Mouse (Mus musculus): ENCODE data around the gene Nacc1. TPM values are rescaled to one million over a fixed set of nuclear protein-coding genes. Genes with fewer than 3 reads are reported as not detected.

Nacc1 gene
- polyA plus RNA-seq, 1 experiment from 2014 or later, result 6.3 TPM

- Histone ChIP-seq H3K4me3 (ENCODE audit: low read depth, low read length) (no peak overlapping the region), H3K4me2 (ENCODE audit: low read depth, low read length) (no peak overlapping the region), H3K27me3 (ENCODE audit: control insufficient read depth, insufficient read depth, low read depth, low read length) (peaks cover 18% of the 10 kb centered on the region), H3K9ac (ENCODE audit: low read depth, low read length) (peak overlapping the region; percentile 16; the same call in 1 of the 2 replicates), H3K9me3 (replicated peaks; ENCODE audit: control insufficient read depth, low read length) (no peaks in the 10 kb centered on the region), H3K4me1 (ENCODE audit: control insufficient read depth, low read depth, low read length) (peaks cover 33% of the 10 kb centered on the region), H3K27ac (ENCODE audit: low read length) (peak overlapping the region; percentile 7; the same call in 1 of the 2 replicates), H3K36me3 (ENCODE audit: control insufficient read depth, insufficient read depth) (no peaks in the 10 kb centered on the region)
- 44% methylated on average over 11 of the region's 11 CpGs for WGBS (ENCODE audit: insufficient replicate concordance)
- no peak for ATAC-seq (ENCODE audit: low read depth)
Observed at GRCm38 (mm10) chr8:84711933-84712758, 24.5 kb upstream of the Nacc1 start.

GRCm38 (mm10) chr8:84711312-84711711 is 23.6 kb upstream of the Nacc1 start:
- no peak for ATAC-seq (ENCODE audit: low read depth)
- Histone ChIP-seq H3K9ac (ENCODE audit: low read depth, low read length) (no peak overlapping the region), H3K27ac (ENCODE audit: low read length) (no peak overlapping the region), H3K4me3 (ENCODE audit: low read depth, low read length) (no peak overlapping the region), H3K9me3 (replicated peaks; ENCODE audit: control insufficient read depth, low read length) (no peaks in the 10 kb centered on the region), H3K4me2 (ENCODE audit: low read depth, low read length) (no peak overlapping the region), H3K36me3 (ENCODE audit: control insufficient read depth, insufficient read depth) (no peaks in the 10 kb centered on the region), H3K27me3 (ENCODE audit: control insufficient read depth, insufficient read depth, low read depth, low read length) (peaks cover 26% of the 10 kb centered on the region), H3K4me1 (ENCODE audit: control insufficient read depth, low read depth, low read length) (peaks cover 41% of the 10 kb centered on the region)
- WGBS (ENCODE audit: insufficient replicate concordance), result 72% methylated on average over 3 of the region's 3 CpGs

GRCm38 (mm10) chr8:84709931-84710330 is 22.3 kb upstream of the Nacc1 start:
- Histone ChIP-seq H3K4me2 (ENCODE audit: low read depth, low read length) (no peak overlapping the region), H3K27me3 (ENCODE audit: control insufficient read depth, insufficient read depth, low read depth, low read length) (peaks cover 29% of the 10 kb centered on the region), H3K27ac (ENCODE audit: low read length) (no peak overlapping the region), H3K4me1 (ENCODE audit: control insufficient read depth, low read depth, low read length) (peaks cover 48% of the 10 kb centered on the region), H3K9me3 (replicated peaks; ENCODE audit: control insufficient read depth, low read length) (no peaks in the 10 kb centered on the region), H3K9ac (ENCODE audit: low read depth, low read length) (no peak overlapping the region), H3K4me3 (ENCODE audit: low read depth, low read length) (no peak overlapping the region), H3K36me3 (ENCODE audit: control insufficient read depth, insufficient read depth) (no peaks in the 10 kb centered on the region)
- 97% methylated on average over 1 of the region's 1 CpGs for WGBS (ENCODE audit: insufficient replicate concordance)
- no peak for ATAC-seq (ENCODE audit: low read depth)

GRCm38 (mm10) chr8:84708774-84709475 is 21.3 kb upstream of the Nacc1 start:
- peaks cover 59% of the 10 kb centered on the region for H3K4me1 ChIP-seq (ENCODE audit: control insufficient read depth, low read depth, low read length)
- no peaks in the 10 kb centered on the region for H3K9me3 ChIP-seq (replicated peaks; ENCODE audit: control insufficient read depth, low read length)
- peak overlapping the region; percentile 93 for H3K4me2 ChIP-seq (ENCODE audit: low read depth, low read length)
- ATAC-seq (ENCODE audit: low read depth), result peak; percentile 46
- WGBS (ENCODE audit: insufficient replicate concordance), result 24% methylated on average over 12 of the region's 12 CpGs
- no peak overlapping the region for H3K4me3 ChIP-seq (ENCODE audit: low read depth, low read length)
- peaks cover 29% of the 10 kb centered on the region for H3K27me3 ChIP-seq (ENCODE audit: control insufficient read depth, insufficient read depth, low read depth, low read length)
- 0 out of 2 replicates have a peak overlapping the region, but pooled peaks have one; percentile 4 for H3K9ac ChIP-seq (ENCODE audit: low read depth, low read length)
- H3K27ac ChIP-seq (ENCODE audit: low read length), result no peak overlapping the region
- peaks cover 4% of the 10 kb centered on the region for H3K36me3 ChIP-seq (ENCODE audit: control insufficient read depth, insufficient read depth)

GRCm38 (mm10) chr8:84708071-84708541 is 20.4 kb upstream of the Nacc1 start:
- H3K4me1 ChIP-seq (ENCODE audit: control insufficient read depth, low read depth, low read length), result peaks cover 62% of the 10 kb centered on the region
- no peaks in the 10 kb centered on the region for H3K9me3 ChIP-seq (replicated peaks; ENCODE audit: control insufficient read depth, low read length)
- WGBS (ENCODE audit: insufficient replicate concordance), result 15% methylated on average over 15 of the region's 15 CpGs
- H3K4me3 ChIP-seq (ENCODE audit: low read depth, low read length), result peak overlapping the region; percentile 55
- H3K27ac ChIP-seq (ENCODE audit: low read length), result peak overlapping the region; percentile 59
- H3K4me2 ChIP-seq (ENCODE audit: low read depth, low read length), result peak overlapping the region; percentile 93
- no peak for ATAC-seq (ENCODE audit: low read depth)
- H3K27me3 ChIP-seq (ENCODE audit: control insufficient read depth, insufficient read depth, low read depth, low read length), result peaks cover 29% of the 10 kb centered on the region
- peaks cover 12% of the 10 kb centered on the region for H3K36me3 ChIP-seq (ENCODE audit: control insufficient read depth, insufficient read depth)
- peak overlapping the region; percentile 63 for H3K9ac ChIP-seq (ENCODE audit: low read depth, low read length)

GRCm38 (mm10) chr8:84707267-84707883 is 19.7 kb upstream of the Nacc1 start:
- WGBS (ENCODE audit: insufficient replicate concordance), result 2% methylated on average over 22 of the region's 22 CpGs

GRCm38 (mm10) chr8:84706610-84707266 is 19.1 kb upstream of the Nacc1 start:
- Histone ChIP-seq H3K27me3 (ENCODE audit: control insufficient read depth, insufficient read depth, low read depth, low read length) (peaks cover 29% of the 10 kb centered on the region), H3K36me3 (ENCODE audit: control insufficient read depth, insufficient read depth) (peaks cover 17% of the 10 kb centered on the region), H3K4me1 (ENCODE audit: control insufficient read depth, low read depth, low read length) (peaks cover 56% of the 10 kb centered on the region), H3K9me3 (replicated peaks; ENCODE audit: control insufficient read depth, low read length) (no peaks in the 10 kb centered on the region), H3K9ac (ENCODE audit: low read depth, low read length) (peak overlapping the region; percentile 63), H3K27ac (ENCODE audit: low read length) (peak overlapping the region; percentile 59), H3K4me2 (ENCODE audit: low read depth, low read length) (peak overlapping the region; percentile 93), H3K4me3 (ENCODE audit: low read depth, low read length) (peak overlapping the region; percentile 55)
- under 1% methylated on average over 45 of the region's 45 CpGs for WGBS (ENCODE audit: insufficient replicate concordance)
- peak; percentile 7; the same call in 1 of the 2 replicates for ATAC-seq (ENCODE audit: low read depth)

More at GRCm38 (mm10) chr8:84707267-84707883, 19.7 kb upstream of the Nacc1 start:
- Histone ChIP-seq H3K36me3 (ENCODE audit: control insufficient read depth, insufficient read depth) (peaks cover 17% of the 10 kb centered on the region), H3K9me3 (replicated peaks; ENCODE audit: control insufficient read depth, low read length) (no peaks in the 10 kb centered on the region), H3K4me3 (ENCODE audit: low read depth, low read length) (peak overlapping the region; percentile 55), H3K4me2 (ENCODE audit: low read depth, low read length) (peak overlapping the region; percentile 93), H3K27ac (ENCODE audit: low read length) (peak overlapping the region; percentile 59), H3K9ac (ENCODE audit: low read depth, low read length) (peak overlapping the region; percentile 63), H3K27me3 (ENCODE audit: control insufficient read depth, insufficient read depth, low read depth, low read length) (peaks cover 29% of the 10 kb centered on the region), H3K4me1 (ENCODE audit: control insufficient read depth, low read depth, low read length) (peaks cover 57% of the 10 kb centered on the region)
- peak; percentile 40 for ATAC-seq (ENCODE audit: low read depth)

- peaks cover 60% of the 10 kb centered on the region for H3K4me1 ChIP-seq (ENCODE audit: control insufficient read depth, low read depth, low read length)
- WGBS (ENCODE audit: insufficient replicate concordance), result 2% methylated on average over 12 of the region's 12 CpGs
- H3K27ac ChIP-seq (ENCODE audit: low read length), result peak overlapping the region; percentile 98
- peaks cover 29% of the 10 kb centered on the region for H3K27me3 ChIP-seq (ENCODE audit: control insufficient read depth, insufficient read depth, low read depth, low read length)
- H3K9ac ChIP-seq (ENCODE audit: low read depth, low read length), result peak overlapping the region; percentile 83
- H3K4me2 ChIP-seq (ENCODE audit: low read depth, low read length), result peak overlapping the region; percentile 93
- no peak for ATAC-seq (ENCODE audit: low read depth)
- peaks cover 17% of the 10 kb centered on the region for H3K36me3 ChIP-seq (ENCODE audit: control insufficient read depth, insufficient read depth)
- H3K4me3 ChIP-seq (ENCODE audit: low read depth, low read length), result peak overlapping the region; percentile 71
- H3K9me3 ChIP-seq (replicated peaks; ENCODE audit: control insufficient read depth, low read length), result no peaks in the 10 kb centered on the region
Observed at GRCm38 (mm10) chr8:84705960-84706359, 18.3 kb upstream of the Nacc1 start.

Data from liver, embryonic 16.5 days (tissue).